Mouse (Mus musculus) neural tube, embryonic 14.5 days (tissue): ENCODE data around the gene Gm13271. TPM values are rescaled to one million over a fixed set of nuclear protein-coding genes. Genes with fewer than 3 reads are reported as not detected.
"Not testable (repeated sequence)": the region's sequence is repeated elsewhere in the genome, so short reads cannot be mapped to it uniquely, and the experiment has no call there.

Experiments
- ATAC-seq: fragments of 200-750 bp; cut with Nextera tagmentation; 2 replicates; pipeline ENCODE4 v1.8.0; 2017; ENCODE audit warnings: low read depth, mild to moderate bottlenecking, moderate TSS enrichment, moderate library complexity
- H3K27ac ChIP-seq: fragments of 300-500 bp; sonication (generic); 2 replicates; pipeline ENCODE4 v1.5.1; 2014; ENCODE audit warnings: low read depth, mild to moderate bottlenecking, control low read depth, low read length, moderate library complexity, mixed read lengths
- H3K27me3 ChIP-seq: fragments of 300-500 bp; sonication (generic); 2 replicates; pipeline ENCODE4 v1.6.1; 2014; ENCODE audit warnings: low read length; ENCODE audit not compliant: control insufficient read depth, insufficient read depth
- H3K36me3 ChIP-seq: fragments of 300-500 bp; sonication (generic); 2 replicates; pipeline ENCODE4 v1.6.1; 2014; ENCODE audit warnings: low read length, mixed read lengths; ENCODE audit not compliant: control insufficient read depth, insufficient read depth
- H3K4me1 ChIP-seq: fragments of 300-500 bp; sonication (generic); 2 replicates; pipeline ENCODE4 v1.6.1; 2014; ENCODE audit warnings: low read length; ENCODE audit not compliant: control insufficient read depth, insufficient read depth
- H3K4me2 ChIP-seq: fragments of 300-500 bp; sonication (generic); 2 replicates; pipeline ENCODE4 v1.6.1; 2014; ENCODE audit warnings: mild to moderate bottlenecking, low read depth, low read length, control low read depth
- H3K4me3 ChIP-seq: fragments of 300-500 bp; sonication (generic); 2 replicates; pipeline ENCODE4 v1.5.1; 2014; ENCODE audit warnings: low read depth, low read length, control low read depth, mixed read lengths
- H3K9ac ChIP-seq: fragments of 300-500 bp; sonication (generic); replicated peaks from 2 replicates; pipeline ENCODE4 v1.6.1; 2014; ENCODE audit warnings: low read depth, mild to moderate bottlenecking, control low read depth, low read length, mixed read lengths
- H3K9me3 ChIP-seq: fragments of 300-500 bp; sonication (generic); 2 replicates; pipeline ENCODE4 v1.6.1; 2016; ENCODE audit warnings: low read length; ENCODE audit not compliant: control insufficient read depth
- WGBS: fragments of 180-500 bp; shearing (Covaris S2); extraction: QIAGEN DNeasy Blood & Tissue Kit; methylation state at CpG from one replicate; pipeline ENCODE4 v1.1.7; 2014; 5-methylcytosine and 5-hydroxymethylcytosine counted together
- polyA plus RNA-seq: library from polyadenylated mRNA; unstranded; fragments of >200 nt; fragmentation: Nextera tagmentation; extraction: Ambion mirVana; gene quantifications from 2 replicates; pipeline ENCODE4 v1.2.1, GENCODE M21; 2014

Gene Gm13271
- polyA plus RNA-seq, 1 experiment from 2014 or later: not detected

GRCm38 (mm10) chr4:88757628-88758031 is 3.0 kb downstream of the Gm13271 start:
- H3K27ac ChIP-seq, H3K4me1 ChIP-seq, H3K36me3 ChIP-seq, H3K9me3 ChIP-seq, H3K27me3 ChIP-seq: not testable (repeated sequence)
- Histone ChIP-seq H3K4me3 (peak overlapping the region; percentile 36), H3K4me2 (peak overlapping the region; percentile 67), H3K9ac (peak overlapping the region; percentile 34; the same call in 1 of the 2 replicates)
- WGBS: under 1% methylated on average over 20 of the region's 21 CpGs
- ATAC-seq: peak; percentile 100

GRCm38 (mm10) chr4:88758751-88759150 is 4.1 kb downstream of the Gm13271 start:
- not testable (repeated sequence) for ATAC-seq

GRCm38 (mm10) chr4:88759610-88760268 is 5.1 kb downstream of the Gm13271 start, which contains the start of gene Gm13283:
Gene Gm13283, plus strand, starts transcription at chr4:88760119.
- not testable (repeated sequence) for H3K27ac ChIP-seq, H3K27me3 ChIP-seq, H3K36me3 ChIP-seq, ATAC-seq, H3K9me3 ChIP-seq, H3K9ac ChIP-seq, H3K4me1 ChIP-seq
- 33% methylated on average over 10 of the region's 14 CpGs for WGBS
- Histone ChIP-seq H3K4me2 (peak within 1 kb of the TSS; percentile 53), H3K4me3 (peak within 1 kb of the TSS; percentile 20; the same call in 1 of the 2 replicates)

More at GRCm38 (mm10) chr4:88758751-88759150, 4.1 kb downstream of the Gm13271 start:
- H3K27ac ChIP-seq, H3K4me3 ChIP-seq, H3K9ac ChIP-seq, H3K36me3 ChIP-seq, H3K27me3 ChIP-seq, H3K4me2 ChIP-seq, H3K9me3 ChIP-seq, H3K4me1 ChIP-seq: not testable (repeated sequence)
- WGBS: 96% methylated on average over 9 of the region's 9 CpGs

- peak overlapping the region; percentile 53 for H3K4me2 ChIP-seq
- H3K4me3 ChIP-seq: peak overlapping the region; percentile 20; the same call in 1 of the 2 replicates
- H3K27me3 ChIP-seq, H3K9ac ChIP-seq, H3K27ac ChIP-seq, H3K36me3 ChIP-seq, ATAC-seq, H3K4me1 ChIP-seq, H3K9me3 ChIP-seq: not testable (repeated sequence)
- 0% methylated on average over 17 of the region's 28 CpGs for WGBS
Observed at GRCm38 (mm10) chr4:88760431-88760830, 5.8 kb downstream of the Gm13271 start.

- not testable (repeated sequence) for H3K9me3 ChIP-seq, H3K4me2 ChIP-seq, H3K36me3 ChIP-seq, H3K4me1 ChIP-seq, H3K9ac ChIP-seq, H3K4me3 ChIP-seq, ATAC-seq, H3K27ac ChIP-seq, H3K27me3 ChIP-seq
- WGBS: 75% methylated on average over 6 of the region's 8 CpGs
Observed at GRCm38 (mm10) chr4:88761776-88762175, 7.1 kb downstream of the Gm13271 start.

GRCm38 (mm10) chr4:88762341-88762740 is 7.7 kb downstream of the Gm13271 start:
- ATAC-seq, H3K9ac ChIP-seq, H3K9me3 ChIP-seq, H3K4me3 ChIP-seq, H3K27ac ChIP-seq, H3K27me3 ChIP-seq, H3K4me1 ChIP-seq, H3K36me3 ChIP-seq, H3K4me2 ChIP-seq: not testable (repeated sequence)
- 58% methylated on average over 7 of the region's 9 CpGs for whole genome bisulfite sequencing

- not testable (repeated sequence) for H3K36me3 ChIP-seq, H3K27ac ChIP-seq, H3K4me1 ChIP-seq, ATAC-seq, H3K9ac ChIP-seq, H3K9me3 ChIP-seq, H3K27me3 ChIP-seq
- H3K4me3 ChIP-seq: peak overlapping the region; percentile 20; the same call in 1 of the 2 replicates
- 5% methylated on average over 20 of the region's 42 CpGs for WGBS
- H3K4me2 ChIP-seq: peak overlapping the region; percentile 44
Observed at GRCm38 (mm10) chr4:88763384-88764018, 8.8 kb downstream of the Gm13271 start.

- H3K27ac ChIP-seq, H3K4me3 ChIP-seq, H3K27me3 ChIP-seq, H3K9me3 ChIP-seq, H3K9ac ChIP-seq, H3K4me1 ChIP-seq, H3K4me2 ChIP-seq, ATAC-seq, H3K36me3 ChIP-seq: not testable (repeated sequence)
- WGBS: no CpG with 5 or more reads among the region's 32 CpGs
Observed at GRCm38 (mm10) chr4:88773534-88773933, 18.9 kb downstream of the Gm13271 start, which contains the start of gene Gm13290. Gene Gm13290, plus strand, starts transcription at chr4:88773834.

GRCm38 (mm10) chr4:88776622-88777021 is 22.0 kb downstream of the Gm13271 start, which contains the start of gene Gm13289:
Gene Gm13289, plus strand, starts transcription at chr4:88776922.
- not testable (repeated sequence) for H3K4me3 ChIP-seq, ATAC-seq, H3K4me2 ChIP-seq, H3K9ac ChIP-seq, H3K27me3 ChIP-seq, H3K4me1 ChIP-seq, H3K9me3 ChIP-seq, H3K36me3 ChIP-seq, H3K27ac ChIP-seq
- WGBS: no CpG with 5 or more reads among the region's 29 CpGs
